Mouse (Mus musculus): ENCODE measurements around the gene Adam8.

The Adam8 gene

DNA sequence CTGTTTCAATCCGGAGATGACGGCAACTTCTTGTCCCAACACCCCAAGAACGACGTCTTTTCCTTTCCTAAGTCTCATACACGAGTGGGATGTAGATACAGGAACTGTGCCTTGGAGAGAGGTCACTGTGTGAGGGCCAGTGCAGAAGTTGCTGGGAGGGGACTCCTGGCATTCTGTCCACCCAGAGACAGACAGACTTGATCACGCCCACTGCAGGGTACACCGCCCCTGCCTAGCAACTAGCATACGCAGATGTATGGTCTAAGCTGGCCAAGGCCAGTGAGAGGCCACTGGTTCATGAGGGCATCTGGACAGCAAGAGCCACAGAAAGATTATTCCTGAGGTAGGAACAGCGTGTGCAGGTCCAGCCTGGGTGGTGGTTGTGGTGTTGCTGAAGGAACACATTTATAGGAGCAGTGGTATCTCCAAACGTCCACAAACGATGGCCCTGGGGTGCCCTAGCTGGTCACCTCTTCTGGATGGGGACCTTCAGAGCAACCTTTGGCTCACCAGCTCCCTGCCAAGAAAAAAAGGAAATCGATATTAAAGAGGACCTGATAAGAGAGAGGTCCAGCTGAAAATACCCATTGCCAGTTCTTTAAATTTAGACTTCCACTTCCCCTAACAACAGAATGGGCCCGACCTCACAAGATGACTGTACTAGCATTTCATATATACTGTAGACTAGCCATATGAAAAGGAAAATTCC is 13.2 kb downstream of the Adam8 start:
- DNase-seq (ENCODE audit: low spot score), result no peak

DNA sequence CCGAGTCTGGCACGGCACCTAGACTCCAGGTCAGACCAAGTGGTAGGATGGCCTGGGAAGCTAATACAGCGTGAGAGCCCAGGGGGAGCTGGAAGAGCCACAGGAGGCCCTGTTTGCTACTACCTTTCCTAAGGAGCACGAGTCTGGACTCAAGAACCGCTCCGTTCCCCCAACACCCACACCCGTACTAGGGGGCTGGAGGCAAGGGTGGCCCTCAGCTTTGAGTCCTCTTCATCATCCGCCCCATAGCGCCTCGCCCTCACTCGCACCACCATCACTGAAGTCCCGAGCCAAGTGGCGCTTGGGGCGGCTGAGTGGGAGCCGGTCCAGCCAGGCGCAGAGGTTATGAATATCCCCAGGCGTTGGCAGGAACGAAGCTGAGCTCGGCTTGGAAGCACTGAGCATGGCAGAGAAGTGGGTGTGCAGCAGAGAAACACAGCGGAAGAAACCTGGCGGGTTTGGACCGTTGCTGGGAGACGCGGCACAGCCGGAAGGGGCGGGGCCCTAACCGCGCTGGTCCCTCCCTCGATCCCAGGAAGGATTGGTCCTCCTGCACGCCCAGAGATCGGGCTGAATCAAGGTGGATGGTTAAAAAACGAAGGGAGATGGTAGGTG is 14.0 kb downstream of the Adam8 start, which contains the start of gene 6430531B16Rik:
TSS of gene 6430531B16Rik (minus strand) at position 478 of the 615 bp plus-strand sequence.
- peak; percentile 74 for DNase-seq (ENCODE audit: low spot score)

DNA sequence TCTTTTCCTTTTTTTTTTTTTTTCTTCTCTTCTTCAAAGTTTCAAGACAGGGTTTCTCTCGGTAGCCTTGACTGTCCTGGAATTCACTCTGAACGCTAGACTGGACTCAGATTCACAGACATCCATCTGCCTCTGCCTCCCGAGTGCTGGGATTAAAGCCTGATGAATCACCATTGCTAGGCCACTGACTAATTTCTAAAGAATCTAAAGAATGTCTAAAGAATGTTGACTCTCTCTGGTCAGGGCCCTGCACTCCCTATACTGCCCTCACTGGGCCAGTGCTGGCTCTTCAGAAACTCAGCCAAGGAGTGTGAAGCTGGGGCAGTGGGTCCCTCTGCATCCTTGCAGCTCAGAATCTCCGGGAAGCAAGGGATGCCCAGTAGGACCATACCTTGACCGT is 16.9 kb downstream of the Adam8 start:
- DNase-seq (ENCODE audit: low spot score), result no peak

DNA sequence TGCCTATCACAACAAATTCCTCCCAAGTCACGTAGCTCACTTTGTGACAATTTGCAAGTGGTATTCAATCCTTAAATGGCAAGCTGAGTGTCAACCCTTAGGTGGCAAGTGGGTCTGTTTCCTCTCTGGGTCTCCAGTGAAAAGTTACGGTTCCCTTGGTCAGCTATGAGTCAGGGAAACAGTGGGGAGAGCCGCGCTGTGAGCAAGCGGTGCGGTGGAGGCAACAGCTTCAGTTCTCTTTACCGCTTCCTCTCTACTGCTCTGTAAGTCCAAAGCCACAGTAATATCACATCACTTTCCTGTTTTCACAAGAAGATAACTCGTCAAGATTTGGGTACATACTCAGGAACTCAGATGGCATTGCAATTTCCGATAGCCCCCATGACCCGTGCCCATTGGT is 18.1 kb downstream of the Adam8 start:
- no peak for DNase-seq (ENCODE audit: low spot score)

DNA sequence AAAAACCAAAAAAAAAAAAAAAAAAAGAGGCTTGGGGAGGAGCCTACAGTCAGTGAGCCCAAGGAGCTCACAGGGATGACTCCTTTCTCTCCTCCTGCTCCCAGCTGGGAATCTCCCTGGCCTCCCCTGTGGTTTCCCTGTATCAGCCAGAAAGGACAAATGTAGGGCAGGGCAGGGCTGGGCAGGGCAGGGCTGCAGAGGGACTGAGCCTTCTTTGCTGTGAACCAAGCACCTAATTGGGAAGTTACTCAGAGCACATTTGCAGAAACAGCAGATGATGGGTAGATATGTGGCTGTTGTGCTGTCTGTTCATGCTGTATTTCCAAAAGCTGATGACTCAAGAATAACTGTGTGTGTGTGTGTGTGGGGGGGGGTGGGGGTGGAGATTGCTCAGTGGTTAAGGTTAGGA is 19.4 kb downstream of the Adam8 start:
- DNase-seq (ENCODE audit: low spot score), result no peak

DNA sequence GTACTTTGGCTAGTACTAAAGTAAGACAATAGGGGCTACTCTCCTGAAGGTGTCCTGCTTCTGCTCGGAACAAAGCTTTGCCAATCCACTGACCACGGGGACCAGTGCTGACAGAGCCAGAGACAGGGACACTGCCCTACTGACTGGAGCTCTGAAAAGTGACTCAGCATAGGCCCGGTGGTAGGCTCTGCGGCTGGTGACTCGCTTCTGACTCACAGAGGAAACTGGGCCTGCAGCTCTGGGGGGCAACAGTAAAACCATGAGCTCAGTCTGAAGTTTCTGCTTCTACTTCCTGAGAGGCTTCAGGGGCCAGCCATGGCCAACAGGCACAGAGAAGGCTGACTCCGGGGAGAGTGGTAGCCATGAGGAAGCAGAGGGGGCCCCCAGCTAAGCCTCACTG is 20.9 kb downstream of the Adam8 start:
- no peak for DNase-seq (ENCODE audit: low spot score)

DNA sequence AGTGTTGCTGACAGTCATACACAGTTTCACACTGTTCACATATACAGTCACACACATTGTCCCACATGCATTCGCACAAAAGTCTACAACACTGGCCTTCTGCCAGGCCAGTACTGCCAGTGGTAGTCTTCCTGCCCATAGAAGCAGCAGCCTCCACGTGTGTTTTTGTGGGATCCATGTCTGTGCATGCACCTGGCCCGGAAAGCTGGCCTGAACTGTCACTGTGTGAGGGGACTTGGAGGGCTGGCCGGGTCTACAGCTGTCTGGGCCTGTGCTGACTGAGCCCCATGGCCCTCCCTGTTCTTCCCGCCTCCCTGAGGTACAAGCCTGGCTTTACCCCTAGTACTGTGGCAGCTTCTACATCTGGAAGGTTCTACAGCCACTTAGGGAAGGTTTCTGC is 21.4 kb downstream of the Adam8 start:
- DNase-seq (ENCODE audit: low spot score), result no peak

DNA sequence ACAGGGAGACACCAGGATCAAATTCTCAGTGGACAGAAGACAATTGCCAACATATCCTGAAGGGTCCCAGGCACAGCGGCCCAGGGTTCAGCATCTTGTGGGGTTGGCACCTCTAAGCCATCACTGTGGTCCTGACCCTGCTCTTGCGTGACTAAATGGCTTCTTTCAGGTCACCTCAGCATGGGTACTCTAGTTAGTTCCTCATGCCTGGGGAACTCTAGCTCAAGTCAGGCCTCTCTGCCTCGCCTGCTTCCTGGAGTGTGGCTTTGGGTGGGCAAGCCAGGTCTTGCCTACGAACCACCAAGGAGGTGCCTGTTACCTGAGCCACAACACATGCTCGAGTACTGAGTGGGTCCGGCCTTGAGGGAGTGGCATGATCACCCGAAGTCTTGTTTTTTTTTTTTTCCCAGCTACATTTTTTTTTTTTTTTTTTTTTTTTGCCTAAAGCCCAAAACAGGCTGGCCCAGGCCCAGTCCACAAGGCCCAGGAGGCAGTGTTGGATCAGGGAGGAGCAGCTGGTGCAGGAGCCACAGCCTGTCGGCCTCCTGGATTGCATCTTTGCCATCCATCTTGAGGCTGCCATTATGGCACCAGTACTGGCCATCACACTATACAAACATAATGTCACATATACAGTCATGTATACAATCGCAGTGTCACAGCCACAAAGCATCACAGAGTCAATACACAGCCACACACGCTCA is 22.0 kb downstream of the Adam8 start:
- DNase-seq (ENCODE audit: low spot score), result no peak

DNA sequence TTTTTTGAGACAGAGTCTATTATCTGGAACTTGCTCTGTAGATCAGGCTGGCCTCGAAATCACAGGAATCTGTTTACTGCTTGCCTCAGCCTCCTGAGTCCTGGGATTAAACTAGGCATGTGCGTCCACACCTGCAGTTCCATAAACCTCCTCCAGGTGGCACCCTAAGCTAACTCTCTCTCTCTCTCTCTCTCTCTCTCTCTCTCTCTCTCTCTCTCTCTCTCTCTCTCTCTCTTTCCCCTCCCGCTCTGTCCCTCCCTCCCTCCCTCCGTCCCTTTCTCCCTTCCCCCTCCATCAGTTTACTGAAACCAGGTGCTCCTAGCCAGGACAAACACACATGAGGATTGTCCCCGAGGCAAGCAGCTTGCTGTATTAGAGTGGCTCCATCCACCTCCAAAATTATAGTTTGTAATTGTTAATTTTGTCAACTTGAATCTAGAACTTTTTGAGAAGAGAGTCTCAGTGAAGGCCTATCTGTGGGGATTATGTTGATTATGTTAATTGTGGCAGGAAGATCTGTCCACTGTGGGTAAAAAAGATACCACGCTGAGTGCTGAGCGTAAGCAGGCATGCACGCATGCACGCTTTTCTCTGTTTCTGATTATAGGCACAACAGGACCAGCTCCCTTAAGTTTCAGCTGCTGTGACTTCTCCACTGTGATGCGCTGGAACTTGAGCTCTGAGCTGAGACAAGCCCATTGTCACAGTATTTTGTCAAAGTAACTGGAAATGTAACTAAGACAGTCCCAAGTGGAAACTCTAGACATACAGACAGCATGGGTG is 22.8 kb downstream of the Adam8 start:
- peak; percentile 64 for DNase-seq (ENCODE audit: low spot score)

DNA sequence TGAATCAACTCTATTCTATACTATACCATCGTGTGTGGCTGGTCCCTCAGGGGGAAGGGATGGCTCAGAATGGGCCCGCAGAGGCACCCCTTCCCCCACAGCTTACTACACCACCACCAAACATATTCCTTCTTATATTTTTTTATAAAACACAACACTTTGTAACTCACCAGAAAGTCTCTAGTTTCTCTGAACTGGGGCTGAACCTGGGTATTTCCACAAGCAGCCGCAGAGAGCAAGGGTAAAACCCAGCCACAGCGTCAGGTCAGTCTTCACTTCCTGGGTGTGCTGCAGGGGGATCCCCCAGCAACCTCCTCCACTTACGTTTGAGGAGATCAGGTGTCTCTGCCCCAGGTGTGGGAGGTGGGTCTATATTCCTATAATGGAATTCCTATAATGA is 23.9 kb downstream of the Adam8 start:
- DNase-seq (ENCODE audit: low spot score), result no peak

DNA sequence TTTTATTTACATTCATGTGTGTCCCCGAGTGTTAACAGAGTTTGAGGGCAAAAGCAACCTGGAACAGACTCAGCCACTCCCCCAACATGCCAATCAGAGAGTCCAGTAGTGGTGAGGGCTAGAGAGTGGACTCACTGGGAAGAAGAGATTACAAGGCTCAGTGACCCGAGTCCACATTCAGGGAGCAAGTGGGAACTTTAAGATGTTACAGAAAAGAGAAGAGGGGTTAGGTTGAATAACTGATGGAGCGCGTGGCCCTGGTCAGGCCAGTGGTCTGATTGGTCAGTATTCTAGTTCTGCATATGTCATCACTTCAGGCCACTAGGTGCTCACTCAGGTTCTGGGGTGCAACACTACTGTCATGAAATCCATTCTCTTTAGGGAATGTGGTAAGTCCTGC is 25.2 kb downstream of the Adam8 start:
- DNase-seq (ENCODE audit: low spot score), result no peak

DNA sequence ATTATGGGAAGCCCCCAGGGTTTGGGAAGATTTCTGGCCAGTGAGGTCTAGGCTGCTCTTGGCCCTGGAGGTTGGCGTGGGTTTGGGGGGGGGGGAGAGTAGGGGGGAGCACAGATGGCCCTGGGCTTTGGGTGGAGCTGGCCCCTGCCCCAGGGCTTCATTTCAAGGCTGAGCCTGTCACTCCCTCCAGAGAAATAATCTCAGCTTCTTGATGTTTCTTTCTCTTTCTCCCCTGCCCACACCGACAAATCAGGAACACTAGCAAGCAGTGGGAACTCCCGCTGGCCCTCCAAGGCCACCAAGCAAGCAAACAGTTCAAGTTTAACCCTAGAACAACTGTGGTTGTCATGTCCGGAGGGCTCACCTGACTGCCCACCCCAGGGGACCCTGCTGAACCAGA is 28.5 kb downstream of the Adam8 start:
- peak; percentile 70 for DNase-seq (ENCODE audit: low spot score)

DNA sequence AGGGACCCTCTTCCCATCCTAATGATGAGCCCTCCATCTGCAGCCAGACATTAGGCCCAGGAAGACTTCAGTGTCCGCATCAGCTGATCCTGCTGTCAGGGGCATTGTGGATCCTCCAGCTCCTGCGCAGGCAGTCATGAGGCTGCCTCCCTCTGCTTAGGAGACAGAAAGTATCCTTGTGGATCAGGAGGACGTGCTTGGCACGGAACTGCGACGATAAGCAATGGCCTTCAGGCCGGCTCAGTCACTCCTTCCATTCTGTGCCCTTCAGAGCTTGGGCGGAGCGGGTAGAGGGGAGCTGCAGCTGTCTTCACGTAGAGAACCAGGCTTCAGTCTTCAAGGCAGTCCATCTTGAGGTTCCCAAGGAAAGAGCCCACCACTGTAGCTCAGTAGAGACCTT is 31.2 kb downstream of the Adam8 start:
- peak; percentile 90 for DNase-seq (ENCODE audit: low spot score)

DNA sequence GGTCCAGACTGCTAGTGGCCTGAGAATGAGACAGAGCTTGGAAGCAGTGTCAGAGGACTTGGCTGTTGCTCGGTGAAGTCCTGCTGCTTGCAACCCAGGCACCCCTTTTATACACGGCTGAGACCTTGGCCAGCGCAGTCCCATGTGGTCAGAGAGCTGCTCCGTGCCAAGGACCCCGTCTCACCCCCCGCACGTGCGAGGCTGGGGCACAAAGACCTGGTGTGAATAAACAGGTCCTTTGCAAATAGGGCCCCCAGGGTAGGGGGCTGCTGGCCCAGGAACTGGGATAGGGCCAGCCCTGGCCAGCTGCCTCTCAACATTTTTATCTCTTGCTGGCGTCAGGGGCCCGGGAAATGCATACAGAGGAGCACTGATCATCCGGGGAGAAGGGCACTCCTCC is 34.4 kb downstream of the Adam8 start:
- DNase-seq (ENCODE audit: low spot score), result peak; percentile 90

DNA sequence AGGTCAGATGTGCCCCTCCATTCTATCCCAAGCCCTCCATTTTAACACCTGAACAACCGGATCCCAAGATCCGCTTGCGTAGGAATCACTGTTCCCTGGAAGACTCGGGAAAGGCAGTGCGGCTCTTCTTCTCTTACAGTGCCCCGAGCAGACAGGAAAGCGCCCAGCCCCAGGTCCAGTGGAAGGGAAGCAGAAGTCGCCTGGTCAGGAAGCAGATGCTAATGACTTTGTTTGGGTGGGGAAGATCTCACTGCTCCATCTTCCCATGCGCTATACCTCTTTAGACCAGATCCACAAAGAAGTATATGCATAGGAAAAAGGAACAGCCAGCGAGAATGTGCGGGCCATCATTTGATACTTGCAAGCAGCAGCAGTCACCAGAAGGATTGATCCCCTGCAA is 34.9 kb downstream of the Adam8 start:
- no peak for DNase-seq (ENCODE audit: low spot score)

DNA sequence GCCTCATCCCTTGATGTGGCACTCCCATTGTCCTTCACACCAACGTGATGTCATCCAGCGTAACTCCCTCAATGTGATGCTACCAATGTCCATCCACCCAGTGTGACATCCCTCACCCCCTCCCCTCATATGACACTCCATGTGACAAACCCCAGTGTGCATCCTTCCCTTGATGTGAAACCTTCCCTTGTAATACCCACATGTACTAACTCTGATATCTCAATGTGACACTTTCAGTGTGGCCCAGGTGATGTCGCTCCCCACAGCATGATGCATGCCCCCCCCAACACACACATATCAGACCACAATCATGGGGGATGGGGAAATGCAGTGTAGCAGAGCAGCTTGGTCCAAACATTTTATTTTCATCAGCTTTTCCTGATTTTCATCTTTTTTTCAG is 35.7 kb downstream of the Adam8 start:
- no peak for DNase-seq (ENCODE audit: low spot score)

DNA sequence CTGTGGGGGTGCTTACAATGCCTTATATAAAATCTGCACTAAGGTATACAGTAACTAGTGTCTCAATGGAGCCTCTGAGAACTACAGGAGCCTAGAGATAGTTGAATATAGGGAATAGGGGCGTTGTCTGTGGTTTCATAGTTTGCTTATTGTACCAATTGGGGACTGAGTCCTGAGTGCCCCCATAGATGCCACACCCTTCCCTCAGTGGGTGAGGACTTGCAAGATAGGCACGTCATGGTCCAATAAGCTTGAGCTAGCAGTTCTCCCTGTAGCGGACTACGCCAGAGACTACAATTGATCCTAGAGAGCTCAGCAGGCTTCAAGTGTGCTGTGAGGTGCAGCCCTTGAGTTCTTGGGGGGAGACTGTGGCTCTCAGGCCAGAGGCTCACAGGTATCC is 36.9 kb downstream of the Adam8 start:
- no peak for DNase-seq (ENCODE audit: low spot score)

DNA sequence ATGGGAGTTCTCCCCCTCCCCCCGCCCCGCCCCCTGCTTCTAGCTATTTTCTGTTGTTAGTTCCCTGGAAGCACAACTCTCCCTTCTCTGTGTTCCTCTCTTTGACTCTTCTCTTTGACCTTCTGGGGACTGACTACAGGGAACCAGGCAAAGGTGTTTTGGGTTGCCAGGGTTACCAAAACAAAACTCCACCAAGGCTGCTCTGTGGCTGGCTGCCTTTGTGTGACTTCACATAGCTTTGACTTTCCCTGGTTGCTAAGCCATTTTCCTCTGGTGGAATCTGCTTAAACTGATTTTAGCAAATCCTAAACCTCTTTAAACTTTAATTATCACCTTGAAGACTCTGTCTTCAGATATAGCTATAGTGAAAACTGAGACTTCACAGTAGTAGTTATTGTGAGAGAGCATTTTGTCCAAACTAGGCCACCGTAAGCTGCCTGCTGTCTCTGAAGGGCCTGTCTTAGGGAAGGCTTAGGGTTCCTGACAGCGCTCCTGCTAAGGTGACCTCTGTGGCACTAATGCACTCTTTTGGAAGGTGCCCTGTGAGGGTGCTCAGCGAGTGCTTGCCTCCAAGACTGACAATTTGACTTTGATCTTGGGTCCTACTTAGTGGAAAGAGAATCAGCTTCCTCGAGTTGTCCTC is 40.2 kb downstream of the Adam8 start:
- DNase-seq (ENCODE audit: low spot score), result no peak

DNA sequence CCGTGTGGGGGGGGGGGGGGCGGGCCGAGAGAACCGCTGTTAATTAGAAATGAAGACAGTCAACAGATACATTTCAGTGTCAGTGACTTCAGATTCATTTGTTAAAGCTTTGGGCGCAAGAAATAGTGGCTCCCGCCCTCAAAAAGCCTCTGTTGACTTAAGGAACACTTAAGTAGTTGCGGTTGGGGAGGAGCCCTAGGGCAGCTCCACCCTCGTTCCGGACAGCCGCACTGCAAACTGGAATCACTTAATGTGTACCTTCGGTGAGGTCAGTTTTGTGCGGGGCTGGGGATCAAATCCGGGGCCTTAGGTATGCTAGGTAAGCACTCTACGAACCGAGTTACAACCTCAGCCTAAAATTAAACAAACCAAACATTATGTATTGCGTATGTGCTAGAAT is 41.3 kb downstream of the Adam8 start:
- no peak for DNase-seq (ENCODE audit: low spot score)

DNA sequence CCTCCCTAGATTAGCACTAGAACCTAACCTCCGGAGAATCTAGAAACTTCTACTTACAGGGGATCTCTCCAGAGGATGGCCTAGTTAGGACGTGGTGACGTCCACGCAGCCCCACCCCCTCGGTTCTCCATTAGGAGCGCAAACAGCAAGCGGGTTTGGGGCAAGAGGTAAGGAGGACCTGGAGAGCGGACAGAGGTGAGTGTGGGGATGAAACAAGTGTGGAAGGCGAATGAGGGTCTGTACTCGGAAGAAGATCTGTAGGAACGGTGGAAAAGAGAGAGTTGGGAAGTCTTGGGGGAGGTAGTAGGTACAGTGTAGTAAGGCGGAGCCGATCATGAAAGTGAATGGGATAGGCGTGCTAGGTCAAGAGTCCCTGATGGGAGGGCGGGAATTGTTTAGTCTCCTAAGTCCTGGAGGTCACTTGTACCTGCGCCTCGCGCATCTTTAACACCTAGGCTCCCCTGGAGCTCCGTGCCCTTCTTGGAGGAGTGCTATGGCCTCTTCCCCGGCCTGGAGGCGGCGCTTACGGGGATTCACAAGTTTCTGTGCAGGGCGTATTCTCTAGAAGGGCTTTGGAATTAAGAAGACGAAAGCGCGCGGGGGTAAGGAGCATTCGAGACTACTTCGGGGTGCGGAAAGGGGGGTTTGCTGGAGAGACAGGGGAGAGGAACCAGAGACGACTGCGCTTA is 41.9 kb downstream of the Adam8 start:
- no peak for DNase-seq (ENCODE audit: low spot score)

DNA sequence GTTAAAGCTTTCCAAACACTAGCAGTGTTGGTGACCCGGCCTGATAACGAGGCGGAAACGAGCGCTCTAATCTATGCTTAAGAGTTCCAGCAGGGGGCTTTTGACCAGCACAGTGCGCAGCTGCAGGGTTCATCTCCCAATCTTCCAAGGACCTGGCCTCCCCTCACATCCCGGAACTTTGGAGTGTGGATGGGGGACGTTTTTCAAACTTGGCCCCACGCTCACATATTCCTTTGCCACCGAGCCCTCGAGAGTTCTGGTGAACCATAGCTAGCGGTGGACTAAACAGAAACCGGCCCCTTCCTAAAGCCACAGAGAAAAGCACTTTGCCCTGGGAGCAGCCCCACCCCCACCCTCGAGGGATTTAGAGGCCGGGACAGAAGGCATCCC is 42.5 kb downstream of the Adam8 start:
- DNase-seq (ENCODE audit: low spot score), result peak; percentile 56

DNA sequence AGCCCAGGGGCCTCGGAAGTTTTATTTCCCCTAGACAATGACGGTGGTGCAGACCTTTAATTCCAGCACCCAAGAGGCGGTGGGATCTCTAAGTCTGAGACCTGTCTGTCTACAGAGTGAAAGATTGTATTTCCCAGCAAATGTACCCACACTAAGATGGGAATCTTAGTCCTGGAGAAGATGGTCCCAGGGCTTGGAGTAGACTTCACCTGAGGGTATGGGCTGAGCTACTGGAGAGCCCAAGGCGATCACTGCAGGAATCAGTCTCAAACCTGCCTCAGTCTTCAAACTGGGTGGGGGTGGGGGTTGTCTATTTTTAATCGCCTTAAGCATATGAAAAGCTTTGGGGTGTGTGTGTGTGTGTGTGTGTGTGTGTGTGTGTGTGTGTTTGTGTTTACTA is 46.3 kb downstream of the Adam8 start:
- DNase-seq (ENCODE audit: low spot score), result no peak

Measured in ovary, adult 18-20 months (tissue).